Mouse (Mus musculus) G1E (cell line): ENCODE results near the gene Gnb5.
A peak's percentile ranks its signal among the peaks of the same experiment; 100 is the strongest.

Experiments
- CTCF ChIP-seq: IDR thresholded peaks from 2 replicates; pipeline ENCODE4 v1.5.1; 2012; ENCODE audit warnings: low read depth, low read length, inconsistent platforms, mixed read lengths
- GATA2 ChIP-seq: IDR thresholded peaks from 2 replicates; pipeline ENCODE4 v1.6.1; 2012; ENCODE audit warnings: low read depth, low read length, inconsistent platforms, borderline replicate concordance
- POLR2AphosphoS5 ChIP-seq: IDR thresholded peaks from 2 replicates; pipeline ENCODE4 v1.6.1; 2012; ENCODE audit warnings: low read depth, low read length, inconsistent platforms; ENCODE audit not compliant: insufficient replicate concordance

DNA sequence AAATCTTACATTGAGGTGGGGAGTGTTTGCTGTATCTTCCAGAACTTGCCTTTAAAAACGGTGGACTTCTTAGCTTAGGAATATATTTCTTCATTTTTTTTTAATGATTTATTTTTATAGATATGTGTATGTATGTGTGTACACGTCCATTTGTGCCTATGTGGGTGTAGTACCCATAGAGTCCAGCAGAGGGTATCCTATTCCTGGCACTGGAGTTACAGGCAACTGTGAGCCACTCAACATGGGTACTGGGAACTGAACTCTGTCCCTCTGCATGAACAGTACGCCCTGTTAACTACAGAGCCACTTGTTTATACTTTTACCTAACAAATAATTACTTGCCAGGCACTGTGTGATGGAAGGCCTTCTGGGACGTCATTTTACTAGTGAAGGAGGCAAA lies 46.4 kb upstream of the Gnb5 start:
- TF ChIP-seq CTCF = 0 out of 2 replicates have a peak, but pooled peaks have one; percentile 13
- TF ChIP-seq GATA2 = no peak
- TF ChIP-seq POLR2AphosphoS5 = no peak
